Mouse (Mus musculus) midbrain, embryonic 10.5 days (tissue): ENCODE results near the gene Krt6a. TPM values are rescaled to one million over a fixed set of nuclear protein-coding genes. Genes with fewer than 3 reads are reported as not detected.
A peak's percentile ranks its signal among the peaks of the same experiment; 100 is the strongest.

Source experiments
- DNase-seq: peaks from one replicate; pipeline ENCODE4 v3.0.0-alpha.2; 2017; ENCODE audit warnings: low spot score
- H3K27ac ChIP-seq: fragments of 300-500 bp; sonication (generic); replicated peaks from 2 replicates; pipeline ENCODE4 v1.5.1; 2016; ENCODE audit warnings: mild to moderate bottlenecking
- H3K27me3 ChIP-seq: fragments of 300-500 bp; sonication (generic); 2 replicates; pipeline ENCODE4 v1.6.1; 2016; ENCODE audit warnings: low read depth, mild to moderate bottlenecking; ENCODE audit not compliant: poor library complexity, severe bottlenecking
- H3K36me3 ChIP-seq: fragments of 300-500 bp; sonication (generic); 2 replicates; pipeline ENCODE4 v1.6.1; 2016; ENCODE audit warnings: mild to moderate bottlenecking, moderate library complexity
- H3K4me1 ChIP-seq: fragments of 300-500 bp; sonication (generic); 2 replicates; pipeline ENCODE4 v1.6.1; 2016
- H3K4me3 ChIP-seq: fragments of 300-500 bp; sonication (generic); 2 replicates; pipeline ENCODE4 v1.5.1; 2016; ENCODE audit warnings: mild to moderate bottlenecking, moderate library complexity
- H3K9me3 ChIP-seq: fragments of 300-500 bp; sonication (generic); replicated peaks from 2 replicates; pipeline ENCODE4 v1.6.1; 2016; ENCODE audit warnings: mild to moderate bottlenecking
- WGBS: fragments of 180-500 bp; shearing (Covaris S2); methylation state at CpG from one replicate; pipeline ENCODE4 v1.1.7; 2016; 5-methylcytosine and 5-hydroxymethylcytosine counted together
- polyA plus RNA-seq: library from polyadenylated mRNA; unstranded; fragments of >200 nt; fragmentation: Nextera tagmentation; extraction: Ambion mirVana; gene quantifications from 2 replicates; pipeline ENCODE4 v1.2.1, GENCODE M21; 2016

The Krt6a gene
- polyA plus RNA-seq, result not detected in 2 replicates

DNA sequence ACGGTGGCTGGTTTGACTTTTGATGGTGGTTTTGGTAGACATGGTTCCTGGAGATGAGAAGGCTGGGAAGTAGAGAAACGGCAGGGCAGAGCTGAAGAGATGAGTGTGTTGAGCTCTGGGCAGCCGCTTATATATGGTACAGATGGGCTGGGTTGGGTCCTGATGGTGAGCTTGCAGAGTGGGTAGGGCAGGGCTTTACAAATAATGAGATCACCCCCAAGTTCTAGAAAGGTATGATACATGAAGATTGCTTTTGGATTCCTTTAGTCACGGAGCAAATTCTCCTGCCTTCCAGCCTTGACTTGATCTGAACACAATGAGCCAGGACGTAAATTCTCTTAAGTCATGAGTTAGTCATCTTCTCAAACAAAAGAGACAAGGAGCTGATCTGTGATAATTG, at the start of gene Krt6a:
Gene Krt6a (minus strand): TSS at position 101 of the 400 bp plus-strand sequence.
- no peaks in the 10 kb centered on the region for H3K36me3 ChIP-seq
- H3K27me3 ChIP-seq, result no peaks in the 10 kb centered on the region
- no peaks in the 10 kb centered on the region for H3K4me1 ChIP-seq
- H3K4me3 ChIP-seq, result no peak within 1 kb of the TSS
- no peak for DNase-seq
- no peak within 1 kb of the TSS for H3K27ac ChIP-seq
- no peaks in the 10 kb centered on the region for H3K9me3 ChIP-seq
- 82% methylated on average over 5 of the region's 5 CpGs for WGBS

DNA sequence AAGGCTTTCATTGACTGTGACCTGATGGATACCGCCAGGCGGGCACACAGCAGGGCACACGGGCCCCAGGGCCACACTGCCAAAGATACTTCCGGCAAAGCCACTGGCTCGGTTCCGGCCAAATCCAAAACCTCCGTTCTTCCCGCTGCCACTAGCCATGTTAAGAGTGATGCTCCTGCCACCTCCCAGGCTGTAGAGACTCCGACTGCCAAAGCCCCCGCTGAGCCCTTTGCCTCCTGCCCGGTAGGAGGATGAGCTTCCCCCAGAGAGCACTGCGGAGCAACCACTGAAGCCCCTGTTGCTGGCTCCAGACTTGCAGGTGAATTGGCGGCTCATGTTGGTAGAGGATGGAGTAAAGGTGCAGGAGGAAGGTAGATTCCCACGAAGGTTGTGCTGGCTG, 48.6 kb upstream of the Krt6a start, which contains the start of gene Krt71:
Gene Krt71 (minus strand): TSS at position 399 of the 400 bp plus-strand sequence.
- H3K27me3 ChIP-seq, result no peaks in the 10 kb centered on the region
- no peaks in the 10 kb centered on the region for H3K9me3 ChIP-seq
- no peaks in the 10 kb centered on the region for H3K4me1 ChIP-seq
- no peak for DNase-seq
- H3K27ac ChIP-seq, result no peak within 1 kb of the TSS
- 57% methylated on average over 14 of the region's 14 CpGs for WGBS
- H3K36me3 ChIP-seq, result no peaks in the 10 kb centered on the region
- no peak within 1 kb of the TSS for H3K4me3 ChIP-seq

GRCm38 (mm10) chr15:101737786-101738185, 43.7 kb upstream of the Krt6a start:
- no peaks in the 10 kb centered on the region for H3K9me3 ChIP-seq
- WGBS, result 81% methylated on average over 7 of the region's 7 CpGs

GRCm38 (mm10) chr15:101730653-101731052, 36.5 kb upstream of the Krt6a start:
- no peaks in the 10 kb centered on the region for H3K36me3 ChIP-seq
- H3K4me3 ChIP-seq, result no peak overlapping the region
- H3K4me1 ChIP-seq, result no peaks in the 10 kb centered on the region
- no peak for DNase-seq
- no peaks in the 10 kb centered on the region for H3K27me3 ChIP-seq
- H3K27ac ChIP-seq, result no peak overlapping the region
- no peaks in the 10 kb centered on the region for H3K9me3 ChIP-seq

More at GRCm38 (mm10) chr15:101737786-101738185, 43.7 kb upstream of the Krt6a start:
- Histone ChIP-seq H3K27ac (no peak overlapping the region), H3K27me3 (no peaks in the 10 kb centered on the region), H3K4me3 (no peak overlapping the region), H3K4me1 (no peaks in the 10 kb centered on the region), H3K36me3 (no peaks in the 10 kb centered on the region)
- no peak for DNase-seq

GRCm38 (mm10) chr15:101724686-101725085, 30.6 kb upstream of the Krt6a start:
- no peaks in the 10 kb centered on the region for H3K27me3 ChIP-seq
- no peaks in the 10 kb centered on the region for H3K36me3 ChIP-seq
- no peaks in the 10 kb centered on the region for H3K4me1 ChIP-seq
- H3K4me3 ChIP-seq, result no peak overlapping the region
- H3K9me3 ChIP-seq, result no peaks in the 10 kb centered on the region
- WGBS, result 74% methylated on average over 5 of the region's 5 CpGs
- no peak overlapping the region for H3K27ac ChIP-seq
- DNase-seq, result no peak

GRCm38 (mm10) chr15:101715831-101716230, 21.7 kb upstream of the Krt6a start:
- WGBS, result 75% methylated on average over 3 of the region's 3 CpGs

DNA sequence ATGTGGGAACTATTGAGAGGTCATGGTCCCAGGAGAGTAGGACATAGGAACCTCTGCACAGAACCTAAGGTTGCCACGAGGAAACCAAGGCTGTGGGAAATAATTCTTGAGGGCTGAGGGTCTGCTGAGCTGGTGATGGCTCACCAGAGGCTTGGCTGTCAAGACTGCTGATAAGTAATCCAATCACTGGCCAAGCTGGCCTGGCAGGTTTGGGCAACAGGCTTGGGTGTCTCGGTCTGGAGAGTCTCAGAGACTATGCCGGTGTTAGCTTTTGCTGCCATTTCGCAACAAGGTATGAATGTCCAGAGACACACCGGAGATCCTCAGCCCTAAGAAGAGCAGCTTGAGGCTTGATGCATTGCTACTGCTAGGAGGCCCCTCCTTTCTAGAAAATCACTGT, 20.2 kb upstream of the Krt6a start:
- WGBS, result 89% methylated on average over 5 of the region's 5 CpGs
- Histone ChIP-seq H3K27ac (no peak overlapping the region), H3K9me3 (no peaks in the 10 kb centered on the region), H3K4me1 (no peaks in the 10 kb centered on the region; the same call in 1 of the 2 replicates), H3K36me3 (no peaks in the 10 kb centered on the region), H3K27me3 (no peaks in the 10 kb centered on the region), H3K4me3 (no peak overlapping the region)
- DNase-seq, result no peak

More at GRCm38 (mm10) chr15:101715831-101716230, 21.7 kb upstream of the Krt6a start:
- Histone ChIP-seq H3K9me3 (no peaks in the 10 kb centered on the region), H3K27me3 (no peaks in the 10 kb centered on the region), H3K4me3 (no peak overlapping the region), H3K36me3 (no peaks in the 10 kb centered on the region), H3K27ac (no peak overlapping the region), H3K4me1 (no peaks in the 10 kb centered on the region; the same call in 1 of the 2 replicates)
- no peak for DNase-seq

DNA sequence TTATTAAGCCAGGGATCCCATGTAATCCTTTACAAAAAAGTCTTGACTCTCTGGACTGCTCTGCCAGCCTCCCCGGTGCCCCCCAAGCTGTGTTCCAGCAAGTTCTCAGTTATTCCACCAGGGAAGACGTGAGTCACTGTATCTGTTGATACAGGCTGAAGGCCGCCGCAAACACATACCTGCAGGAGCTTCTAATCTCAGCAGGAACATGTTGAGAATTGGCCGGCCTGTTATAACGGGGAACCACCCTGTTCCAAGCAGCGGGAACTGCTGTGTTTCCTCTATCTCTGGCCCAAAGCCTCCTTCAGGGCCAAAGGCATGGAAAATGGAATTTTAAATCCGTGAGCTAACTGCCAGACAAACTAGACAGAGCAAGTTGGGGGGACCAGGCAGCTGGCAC, 19.6 kb upstream of the Krt6a start:
- Histone ChIP-seq H3K27ac (no peak overlapping the region), H3K4me3 (no peak overlapping the region), H3K4me1 (no peaks in the 10 kb centered on the region; the same call in 1 of the 2 replicates), H3K27me3 (no peaks in the 10 kb centered on the region), H3K36me3 (no peaks in the 10 kb centered on the region), H3K9me3 (no peaks in the 10 kb centered on the region)
- 78% methylated on average over 8 of the region's 8 CpGs for WGBS
- DNase-seq, result no peak

DNA sequence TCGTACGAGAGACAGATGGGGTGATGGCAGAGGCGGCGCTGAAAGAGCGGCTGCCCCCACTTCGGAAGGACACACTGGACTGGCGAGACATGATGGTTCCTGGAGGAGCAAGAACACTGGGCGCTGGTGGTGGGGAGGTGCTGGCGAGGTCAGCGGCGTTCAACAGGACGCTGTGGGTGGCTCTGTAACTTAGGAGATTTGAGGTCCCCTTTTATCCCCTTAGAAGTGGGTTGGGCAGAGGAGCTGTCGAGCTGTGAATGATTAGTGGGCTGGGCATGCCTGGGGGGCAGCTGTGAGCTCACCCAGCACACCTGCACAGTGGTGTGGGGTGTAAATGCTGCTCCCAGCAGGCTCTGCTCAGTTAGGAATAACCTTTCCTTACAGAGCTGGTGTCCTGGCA, 18.6 kb upstream of the Krt6a start, which contains the start of gene Krt5:
Gene Krt5 (minus strand): TSS at position 179 of the 400 bp plus-strand sequence.
- WGBS, result 81% methylated on average over 13 of the region's 13 CpGs
- Histone ChIP-seq H3K4me1 (no peaks in the 10 kb centered on the region; the same call in 1 of the 2 replicates), H3K27ac (no peak within 1 kb of the TSS; the same call in 1 of the 2 replicates), H3K36me3 (no peaks in the 10 kb centered on the region), H3K27me3 (no peaks in the 10 kb centered on the region), H3K4me3 (no peak within 1 kb of the TSS), H3K9me3 (no peaks in the 10 kb centered on the region)
- no peak for DNase-seq

DNA sequence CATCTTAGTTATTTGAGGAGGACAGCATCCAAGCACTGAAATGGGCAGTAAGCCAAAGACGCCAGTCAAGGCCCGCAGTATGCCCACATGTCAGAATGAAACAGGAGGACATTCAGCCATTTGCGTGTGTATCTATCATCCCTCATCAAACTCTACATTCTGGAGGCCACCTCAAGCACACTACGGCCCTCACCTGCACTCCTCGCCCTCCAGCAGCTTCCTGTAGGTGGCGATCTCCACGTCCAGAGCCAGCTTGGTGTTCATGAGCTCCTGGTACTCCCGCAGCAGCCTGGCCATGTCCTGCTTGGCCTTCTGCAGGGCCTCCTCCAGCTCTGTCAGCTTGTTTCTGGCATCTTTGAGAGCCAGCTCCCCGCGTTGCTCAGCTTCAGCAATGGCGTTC, 14.6 kb upstream of the Krt6a start:
- Histone ChIP-seq H3K9me3 (no peaks in the 10 kb centered on the region), H3K4me1 (no peaks in the 10 kb centered on the region; the same call in 1 of the 2 replicates), H3K27ac (no peak overlapping the region), H3K27me3 (no peaks in the 10 kb centered on the region), H3K36me3 (no peaks in the 10 kb centered on the region), H3K4me3 (no peak overlapping the region)
- WGBS, result 67% methylated on average over 11 of the region's 11 CpGs
- no peak for DNase-seq

GRCm38 (mm10) chr15:101707454-101707853, 13.3 kb upstream of the Krt6a start:
- WGBS, result 91% methylated on average over 9 of the region's 9 CpGs
- Histone ChIP-seq H3K4me1 (peaks cover 6% of the 10 kb centered on the region), H3K27me3 (no peaks in the 10 kb centered on the region), H3K4me3 (no peak overlapping the region), H3K27ac (no peak overlapping the region), H3K9me3 (no peaks in the 10 kb centered on the region), H3K36me3 (no peaks in the 10 kb centered on the region)
- no peak for DNase-seq

DNA sequence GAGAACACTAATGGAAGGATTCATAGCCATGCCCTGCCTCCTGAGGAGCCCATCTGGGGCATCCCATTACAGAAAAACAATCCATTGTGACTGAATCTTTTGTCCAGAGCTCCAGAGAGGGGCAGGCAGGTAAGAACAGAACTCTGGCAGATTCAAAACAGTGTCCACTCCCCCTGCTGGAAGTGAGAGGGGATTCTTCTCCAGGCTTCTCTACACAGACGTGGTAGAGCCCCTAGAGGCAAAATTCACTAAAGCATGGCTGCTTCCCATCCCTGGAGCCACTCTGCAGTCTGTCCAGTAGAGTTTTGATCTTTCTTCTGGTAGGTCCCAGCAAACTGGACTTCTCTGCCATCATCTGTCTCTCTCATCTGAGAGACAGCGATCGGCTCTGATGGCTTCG, 10.0 kb upstream of the Krt6a start:
- Histone ChIP-seq H3K36me3 (no peaks in the 10 kb centered on the region), H3K4me1 (peaks cover 9% of the 10 kb centered on the region), H3K27me3 (no peaks in the 10 kb centered on the region), H3K9me3 (no peaks in the 10 kb centered on the region), H3K4me3 (no peak overlapping the region), H3K27ac (no peak overlapping the region)
- peak; percentile 22 for DNase-seq
- WGBS, result 68% methylated on average over 4 of the region's 4 CpGs

- Histone ChIP-seq H3K27ac (0 out of 2 replicates have a peak overlapping the region, but pooled peaks have one; percentile 23), H3K4me3 (no peak overlapping the region), H3K9me3 (no peaks in the 10 kb centered on the region), H3K27me3 (no peaks in the 10 kb centered on the region), H3K4me1 (peaks cover 9% of the 10 kb centered on the region), H3K36me3 (no peaks in the 10 kb centered on the region)
- 24% methylated on average over 2 of the region's 2 CpGs for WGBS
- no peak for DNase-seq
Observed at GRCm38 (mm10) chr15:101702380-101702779, 8.3 kb upstream of the Krt6a start.

DNA sequence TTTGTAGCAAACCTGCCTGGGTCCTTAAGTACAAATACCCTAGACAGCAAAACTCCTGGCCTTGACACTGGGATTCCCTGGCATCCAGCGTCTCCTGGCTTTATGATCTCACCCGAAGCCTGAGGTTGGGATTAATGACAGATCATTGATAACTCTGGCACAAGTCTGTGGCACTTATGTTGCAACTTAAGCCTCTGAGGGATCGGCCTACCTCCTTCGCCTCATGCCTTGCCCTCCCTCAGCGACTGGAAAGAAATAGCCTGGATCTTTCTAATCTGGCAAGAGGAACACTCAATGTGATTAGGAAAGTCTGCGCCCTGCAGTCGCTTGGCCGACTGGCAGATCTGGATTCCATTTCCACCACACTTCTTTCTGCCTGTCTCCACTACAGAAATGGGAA, 5.8 kb upstream of the Krt6a start:
- WGBS, result 86% methylated on average over 8 of the region's 8 CpGs
- Histone ChIP-seq H3K27me3 (no peaks in the 10 kb centered on the region), H3K36me3 (no peaks in the 10 kb centered on the region), H3K9me3 (no peaks in the 10 kb centered on the region), H3K27ac (no peak overlapping the region), H3K4me1 (peaks cover 9% of the 10 kb centered on the region), H3K4me3 (no peak overlapping the region)
- DNase-seq, result no peak
